Mouse (Mus musculus) midbrain, embryonic 10.5 days (tissue): Measurements from ENCODE around the gene Ptpn18. TPM values are rescaled to one million over a fixed set of nuclear protein-coding genes. Genes with fewer than 3 reads are reported as not detected.

Experiments used
- DNase-seq: peaks from one replicate; pipeline ENCODE4 v3.0.0-alpha.2; 2017; ENCODE audit warnings: low spot score
- H3K27ac ChIP-seq: fragments of 300-500 bp; sonication (generic); replicated peaks from 2 replicates; pipeline ENCODE4 v1.5.1; 2016; ENCODE audit warnings: mild to moderate bottlenecking
- H3K27me3 ChIP-seq: fragments of 300-500 bp; sonication (generic); 2 replicates; pipeline ENCODE4 v1.6.1; 2016; ENCODE audit warnings: low read depth, mild to moderate bottlenecking; ENCODE audit not compliant: poor library complexity, severe bottlenecking
- H3K36me3 ChIP-seq: fragments of 300-500 bp; sonication (generic); 2 replicates; pipeline ENCODE4 v1.6.1; 2016; ENCODE audit warnings: mild to moderate bottlenecking, moderate library complexity
- H3K4me1 ChIP-seq: fragments of 300-500 bp; sonication (generic); 2 replicates; pipeline ENCODE4 v1.6.1; 2016
- H3K4me3 ChIP-seq: fragments of 300-500 bp; sonication (generic); 2 replicates; pipeline ENCODE4 v1.5.1; 2016; ENCODE audit warnings: mild to moderate bottlenecking, moderate library complexity
- H3K9me3 ChIP-seq: fragments of 300-500 bp; sonication (generic); replicated peaks from 2 replicates; pipeline ENCODE4 v1.6.1; 2016; ENCODE audit warnings: mild to moderate bottlenecking
- WGBS: fragments of 180-500 bp; shearing (Covaris S2); methylation state at CpG from one replicate; pipeline ENCODE4 v1.1.7; 2016; 5-methylcytosine and 5-hydroxymethylcytosine counted together
- polyA plus RNA-seq: library from polyadenylated mRNA; unstranded; fragments of >200 nt; fragmentation: Nextera tagmentation; extraction: Ambion mirVana; gene quantifications from 2 replicates; pipeline ENCODE4 v1.2.1, GENCODE M21; 2016

Gene Ptpn18
- polyA plus RNA-seq, 1 experiment from 2014 or later, result 6.1 TPM

DNA sequence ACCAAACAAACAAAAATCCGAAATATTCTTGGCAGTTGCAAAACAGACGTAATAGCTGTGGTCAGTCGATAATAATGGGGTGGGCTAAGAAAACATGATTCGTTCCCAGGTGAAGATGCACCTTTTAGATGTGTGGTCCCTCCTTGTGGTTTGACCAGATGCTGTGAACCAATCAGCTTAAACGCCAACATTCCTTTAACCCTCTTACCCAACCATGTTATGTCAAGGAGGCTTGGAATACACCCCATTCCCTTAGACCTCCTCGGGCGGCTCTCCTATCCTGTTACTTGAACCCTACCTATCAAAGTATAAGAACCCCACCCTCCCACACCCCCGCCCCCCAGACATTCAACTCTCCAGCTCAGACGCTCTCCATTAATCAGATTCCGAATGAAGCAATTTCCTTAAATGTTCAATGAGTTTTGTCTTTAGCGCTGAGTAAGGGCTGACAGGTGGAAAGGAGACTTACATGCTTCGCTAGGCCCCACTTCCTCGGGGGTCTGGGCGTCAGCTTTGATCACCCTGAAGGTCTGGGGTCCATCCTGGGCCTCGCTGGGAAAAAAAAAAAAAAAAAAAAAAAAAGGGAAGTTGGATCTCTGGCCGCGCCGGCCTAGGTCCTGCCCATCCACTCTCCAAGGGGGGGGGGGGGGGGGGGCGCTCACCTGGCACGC lies 21.0 kb upstream of the Ptpn18 start:
- H3K36me3 ChIP-seq, result peaks cover 31% of the 10 kb centered on the region
- 44% methylated on average over 15 of the region's 20 CpGs for WGBS
- no peaks in the 10 kb centered on the region for H3K27me3 ChIP-seq
- H3K27ac ChIP-seq, result peak overlapping the region; percentile 87
- H3K4me1 ChIP-seq, result peaks cover 33% of the 10 kb centered on the region
- no peaks in the 10 kb centered on the region for H3K9me3 ChIP-seq
- no peak for DNase-seq
- H3K4me3 ChIP-seq, result peak overlapping the region; percentile 83

DNA sequence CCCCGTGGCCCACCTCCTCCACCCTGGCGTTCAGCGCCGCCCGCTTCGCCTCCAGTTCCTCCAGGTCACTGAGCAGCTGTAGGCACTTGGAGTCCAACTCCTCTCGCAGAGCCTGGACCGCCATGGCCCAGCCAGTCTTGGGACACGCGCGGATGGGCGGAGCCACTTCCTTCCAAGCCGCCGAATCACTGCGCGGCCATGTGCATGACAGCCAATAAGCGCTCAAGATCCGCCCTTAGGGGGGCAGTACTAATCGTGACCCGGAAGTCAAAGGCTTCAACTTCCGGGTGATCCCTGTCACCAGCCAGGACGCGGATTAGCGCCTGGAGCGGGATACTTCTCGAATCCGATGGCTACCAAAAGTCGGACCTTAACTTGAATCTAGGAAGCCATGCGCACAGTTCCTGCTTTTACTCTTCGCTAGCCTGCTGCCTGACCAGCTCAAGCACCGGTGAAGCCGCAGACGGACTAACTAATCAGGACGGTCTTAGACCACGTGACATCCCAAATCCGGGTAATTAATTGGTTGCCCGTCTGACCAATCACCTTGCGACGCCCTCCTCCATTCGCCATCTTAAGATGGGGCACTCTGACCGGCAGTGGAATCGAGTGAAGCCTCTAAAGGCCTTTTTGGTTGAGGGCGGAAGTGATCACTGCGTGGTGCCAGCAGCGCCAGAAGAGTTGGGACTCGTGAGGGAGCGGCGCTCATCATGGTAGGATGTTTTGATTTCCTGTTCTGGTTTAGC lies 20.2 kb upstream of the Ptpn18 start, which contains the start of the genes Ccdc115 and Imp4:
Ccdc115 (minus strand) TSS at position 458 of the 746 bp plus-strand sequence.
Imp4 (plus strand) TSS at position 637 of the 746 bp plus-strand sequence.
- peak within 1 kb of the TSS; percentile 87 for H3K27ac ChIP-seq
- H3K9me3 ChIP-seq, result no peaks in the 10 kb centered on the region
- peaks cover 40% of the 10 kb centered on the region for H3K36me3 ChIP-seq
- DNase-seq, result peak; percentile 97
- peaks cover 25% of the 10 kb centered on the region for H3K4me1 ChIP-seq
- H3K4me3 ChIP-seq, result peak within 1 kb of the TSS; percentile 83
- under 1% methylated on average over 48 of the region's 48 CpGs for WGBS
- H3K27me3 ChIP-seq, result no peaks in the 10 kb centered on the region

DNA sequence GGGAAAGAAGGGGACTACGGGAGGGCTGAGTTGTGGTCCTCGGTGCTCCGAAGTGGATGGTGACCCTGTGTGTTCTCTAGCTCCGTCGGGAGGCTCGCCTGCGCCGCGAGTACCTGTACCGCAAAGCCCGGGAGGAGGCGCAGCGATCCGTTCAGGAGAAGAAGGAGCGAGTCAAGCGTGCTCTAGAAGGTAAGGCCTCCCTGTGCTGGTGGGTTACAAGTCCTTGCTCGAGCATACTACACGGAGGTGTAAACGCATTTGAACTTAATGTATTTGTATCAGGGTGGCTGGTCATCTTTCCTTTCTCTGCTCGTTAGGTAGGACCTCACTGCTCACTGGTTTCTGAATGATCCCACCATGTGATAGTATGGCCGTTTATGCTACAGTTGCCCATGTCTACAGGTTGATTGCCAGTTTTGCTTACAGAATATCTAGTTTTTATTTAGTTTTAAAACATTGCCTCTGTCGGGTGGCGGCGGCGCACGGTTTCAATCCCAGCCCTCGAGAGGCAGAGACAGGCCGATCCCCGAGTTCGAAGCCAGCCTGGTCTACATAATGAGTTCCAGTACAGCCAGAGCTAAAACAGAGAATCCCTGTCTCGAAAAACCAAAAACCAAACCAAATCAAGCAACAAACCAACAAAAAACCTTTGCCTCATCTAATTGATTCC lies 19.5 kb upstream of the Ptpn18 start:
- no peak for DNase-seq
- Histone ChIP-seq H3K27me3 (no peaks in the 10 kb centered on the region), H3K9me3 (no peaks in the 10 kb centered on the region), H3K4me1 (peaks cover 25% of the 10 kb centered on the region), H3K36me3 (peaks cover 47% of the 10 kb centered on the region), H3K27ac (peak overlapping the region; percentile 87), H3K4me3 (peak overlapping the region; percentile 83)
- WGBS, result 10% methylated on average over 31 of the region's 31 CpGs

DNA sequence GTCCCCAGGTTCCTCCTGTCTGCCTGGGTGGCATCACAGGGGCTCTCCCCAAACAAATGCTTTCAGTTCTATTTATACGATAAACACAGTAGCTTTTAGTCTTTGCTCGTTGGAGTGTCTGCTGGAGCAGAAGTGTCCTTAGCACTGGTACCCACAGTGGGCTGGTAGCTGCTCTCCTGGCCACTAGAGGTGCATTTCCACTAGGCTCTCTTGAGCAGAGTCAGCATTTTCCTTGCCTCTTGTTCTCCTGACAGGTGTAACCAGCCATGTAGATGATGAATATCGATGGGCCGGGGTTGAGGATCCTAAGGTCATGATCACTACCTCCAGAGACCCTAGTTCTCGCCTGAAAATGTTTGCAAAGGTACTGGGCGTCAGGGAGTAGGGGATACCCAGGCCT lies 16.4 kb upstream of the Ptpn18 start:
- WGBS, result 93% methylated on average over 6 of the region's 6 CpGs
- H3K4me3 ChIP-seq, result no peak overlapping the region
- H3K9me3 ChIP-seq, result no peaks in the 10 kb centered on the region
- no peak for DNase-seq
- no peaks in the 10 kb centered on the region for H3K27me3 ChIP-seq
- no peak overlapping the region for H3K27ac ChIP-seq
- peaks cover 65% of the 10 kb centered on the region for H3K36me3 ChIP-seq
- H3K4me1 ChIP-seq, result peaks cover 20% of the 10 kb centered on the region

DNA sequence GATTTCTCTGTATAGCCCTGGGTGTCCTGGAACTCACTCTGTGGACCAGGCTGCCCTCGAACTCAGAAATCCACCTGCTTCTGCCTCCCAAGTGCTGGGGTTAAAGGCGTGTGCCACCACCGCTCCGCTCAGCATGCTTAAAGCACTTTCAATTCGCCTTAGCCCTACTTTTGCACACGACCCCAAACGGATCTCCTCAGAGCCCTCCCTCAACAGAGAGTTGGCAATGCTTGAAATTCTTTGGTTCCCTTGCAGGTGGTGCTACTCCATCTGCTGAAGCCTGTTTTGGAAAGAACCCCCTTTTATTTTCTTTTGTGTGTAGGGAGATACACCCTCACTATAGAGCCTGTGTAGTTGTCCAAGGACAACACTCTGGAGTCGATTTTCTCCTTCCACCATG lies 1.1 kb upstream of the Ptpn18 start:
- Histone ChIP-seq H3K4me1 (peaks cover 15% of the 10 kb centered on the region), H3K27ac (no peak overlapping the region), H3K4me3 (no peak overlapping the region), H3K36me3 (no peaks in the 10 kb centered on the region), H3K9me3 (no peaks in the 10 kb centered on the region), H3K27me3 (peaks cover 69% of the 10 kb centered on the region)
- WGBS, result 27% methylated on average over 8 of the region's 8 CpGs
- DNase-seq, result no peak

DNA sequence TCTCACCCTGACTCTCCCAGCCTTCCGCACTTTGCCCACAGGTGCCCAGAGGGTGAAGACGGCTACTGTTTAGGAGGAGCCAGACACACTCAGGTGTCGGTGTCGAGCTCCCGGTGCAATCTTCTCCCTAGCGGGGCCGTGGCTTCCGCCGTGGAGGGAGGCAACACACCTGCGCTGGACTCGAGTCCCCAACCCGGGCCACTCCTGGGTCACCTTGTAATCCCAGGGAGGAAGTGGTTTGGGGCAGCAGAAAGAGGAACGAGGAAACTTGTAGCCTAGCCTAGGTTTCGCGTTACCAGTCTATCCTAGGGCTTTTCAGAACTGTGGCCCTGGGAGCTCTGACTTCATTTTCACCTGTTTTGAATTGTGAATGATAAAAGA lies 489 bp downstream of the Ptpn18 start:
- H3K36me3 ChIP-seq, result no peaks in the 10 kb centered on the region
- DNase-seq, result no peak
- H3K27ac ChIP-seq, result no peak overlapping the region; the same call in 1 of the 2 replicates
- H3K4me1 ChIP-seq, result peaks cover 15% of the 10 kb centered on the region
- WGBS, result 2% methylated on average over 15 of the region's 15 CpGs
- H3K9me3 ChIP-seq, result no peaks in the 10 kb centered on the region
- H3K4me3 ChIP-seq, result peak overlapping the region; percentile 69
- peaks cover 70% of the 10 kb centered on the region for H3K27me3 ChIP-seq

DNA sequence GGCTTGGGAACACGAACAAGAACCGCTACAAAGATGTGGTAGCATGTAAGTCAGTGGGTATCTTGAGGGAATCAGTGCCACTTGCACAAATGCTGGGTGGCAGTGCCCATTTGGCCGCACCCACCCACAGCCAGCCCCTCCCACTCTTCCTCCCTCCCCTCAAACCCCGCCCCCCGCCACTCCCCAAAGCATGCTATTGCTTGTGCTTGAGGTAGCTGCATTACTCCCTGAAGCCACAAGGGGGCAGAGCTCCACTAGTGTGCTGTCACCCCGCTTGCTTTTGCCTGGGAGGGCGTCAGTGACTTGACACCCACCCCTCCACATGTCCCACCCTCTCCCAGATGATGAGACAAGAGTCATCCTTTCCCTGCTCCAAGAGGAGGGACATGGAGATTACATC lies 3.2 kb downstream of the Ptpn18 start:
- 13% methylated on average over 7 of the region's 7 CpGs for WGBS
- Histone ChIP-seq H3K36me3 (no peaks in the 10 kb centered on the region), H3K4me3 (no peak overlapping the region), H3K27ac (no peak overlapping the region), H3K27me3 (peaks cover 54% of the 10 kb centered on the region), H3K4me1 (peaks cover 19% of the 10 kb centered on the region), H3K9me3 (no peaks in the 10 kb centered on the region)
- peak; percentile 57 for DNase-seq

DNA sequence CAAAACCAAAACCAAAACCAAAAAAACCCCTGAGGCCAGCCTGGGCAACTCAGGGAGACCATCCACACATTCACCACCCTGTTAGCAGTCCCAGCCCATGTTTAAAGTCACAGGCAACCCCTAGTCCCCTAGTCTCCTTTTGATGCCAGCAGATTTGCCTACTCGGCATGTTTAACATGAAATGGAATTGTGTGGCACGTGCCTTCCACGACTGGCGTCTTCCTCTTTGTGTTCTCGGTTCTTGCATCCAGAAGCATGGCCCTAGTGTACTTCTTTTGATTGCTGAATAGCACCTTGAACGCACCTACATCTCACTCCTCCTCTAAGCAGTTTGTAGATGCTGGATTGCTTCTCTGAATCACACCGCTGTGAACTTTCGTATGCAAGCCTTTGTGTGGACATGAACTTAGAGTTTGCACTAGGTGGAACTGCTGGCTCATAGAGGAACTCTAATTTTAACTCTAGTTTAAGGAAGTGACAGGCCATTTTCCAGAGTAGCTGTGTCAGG lies 4.8 kb downstream of the Ptpn18 start:
- DNase-seq, result no peak
- Histone ChIP-seq H3K4me1 (peaks cover 20% of the 10 kb centered on the region), H3K9me3 (no peaks in the 10 kb centered on the region), H3K4me3 (no peak overlapping the region), H3K27ac (no peak overlapping the region), H3K36me3 (no peaks in the 10 kb centered on the region), H3K27me3 (peaks cover 38% of the 10 kb centered on the region)
- 88% methylated on average over 8 of the region's 8 CpGs for WGBS

DNA sequence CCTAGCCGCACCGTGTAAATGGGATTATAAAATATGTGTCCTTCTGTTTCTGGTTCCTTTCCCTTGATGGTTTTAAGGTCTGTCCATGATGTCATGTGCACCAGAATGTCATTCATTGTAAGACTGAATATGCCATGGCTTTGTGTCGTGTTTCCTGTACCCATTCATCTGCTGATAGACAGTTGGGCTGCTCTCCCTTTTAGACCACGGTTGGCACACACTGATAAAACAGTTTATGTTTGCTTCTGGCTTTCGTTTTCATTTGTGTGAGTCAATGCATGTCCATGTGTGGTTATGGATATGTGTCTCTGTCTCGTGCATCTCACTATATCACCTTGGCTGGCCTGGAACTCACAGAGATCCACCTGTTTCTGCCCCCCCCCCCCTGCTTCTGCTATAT lies 5.9 kb downstream of the Ptpn18 start:
- Histone ChIP-seq H3K27me3 (peaks cover 35% of the 10 kb centered on the region), H3K9me3 (no peaks in the 10 kb centered on the region), H3K4me1 (peaks cover 11% of the 10 kb centered on the region), H3K4me3 (no peak overlapping the region), H3K27ac (no peak overlapping the region), H3K36me3 (no peaks in the 10 kb centered on the region)
- WGBS, result 87% methylated on average over 6 of the region's 6 CpGs
- no peak for DNase-seq

DNA sequence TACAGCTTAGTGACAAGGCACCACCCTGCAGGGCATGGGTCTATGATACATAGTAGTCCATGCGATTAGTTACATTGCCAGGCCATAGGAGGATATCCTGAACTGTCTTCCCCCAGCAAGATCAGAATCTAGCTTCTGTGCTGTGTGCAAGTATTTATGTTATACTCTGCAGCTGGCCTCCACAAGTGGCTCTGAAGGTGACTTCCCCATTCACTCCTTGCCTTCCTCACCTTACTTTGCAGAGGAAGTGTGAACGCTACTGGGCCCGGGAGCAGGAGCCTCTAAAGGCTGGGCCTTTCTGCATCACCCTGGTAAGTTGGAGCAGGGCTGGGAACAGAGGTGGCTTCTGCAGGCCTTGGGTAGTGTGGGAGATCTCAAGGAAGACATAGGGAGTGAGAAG lies 8.5 kb downstream of the Ptpn18 start:
- Histone ChIP-seq H3K4me1 (peaks cover 19% of the 10 kb centered on the region), H3K4me3 (no peak overlapping the region), H3K27ac (peak overlapping the region; percentile 52; the same call in 1 of the 2 replicates), H3K27me3 (peaks cover 40% of the 10 kb centered on the region), H3K9me3 (no peaks in the 10 kb centered on the region), H3K36me3 (no peaks in the 10 kb centered on the region)
- 56% methylated on average over 3 of the region's 3 CpGs for WGBS
- DNase-seq, result no peak

DNA sequence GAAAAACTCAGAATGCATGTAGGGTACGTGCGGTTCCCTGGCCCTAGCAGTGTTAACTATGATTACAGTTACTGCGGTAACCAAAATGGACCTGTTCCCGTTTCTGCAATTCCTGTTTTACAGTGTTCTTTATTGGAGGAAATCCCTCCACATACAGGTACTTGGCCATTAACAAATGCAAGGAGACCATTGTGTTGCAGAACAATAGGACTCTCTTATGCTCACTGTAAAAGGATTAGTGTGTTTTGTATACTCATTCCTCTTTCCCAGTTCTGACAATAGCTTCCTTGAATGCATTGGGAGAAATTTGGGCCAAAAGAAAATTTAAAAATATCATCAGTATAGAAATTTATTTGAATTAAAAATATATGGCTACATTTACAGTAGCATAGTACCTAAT lies 8.9 kb downstream of the Ptpn18 start:
- WGBS, result 73% methylated on average over 4 of the region's 4 CpGs
- Histone ChIP-seq H3K36me3 (no peaks in the 10 kb centered on the region), H3K4me1 (peaks cover 23% of the 10 kb centered on the region), H3K27me3 (peaks cover 40% of the 10 kb centered on the region), H3K4me3 (no peak overlapping the region), H3K9me3 (no peaks in the 10 kb centered on the region), H3K27ac (no peak overlapping the region)
- DNase-seq, result no peak

DNA sequence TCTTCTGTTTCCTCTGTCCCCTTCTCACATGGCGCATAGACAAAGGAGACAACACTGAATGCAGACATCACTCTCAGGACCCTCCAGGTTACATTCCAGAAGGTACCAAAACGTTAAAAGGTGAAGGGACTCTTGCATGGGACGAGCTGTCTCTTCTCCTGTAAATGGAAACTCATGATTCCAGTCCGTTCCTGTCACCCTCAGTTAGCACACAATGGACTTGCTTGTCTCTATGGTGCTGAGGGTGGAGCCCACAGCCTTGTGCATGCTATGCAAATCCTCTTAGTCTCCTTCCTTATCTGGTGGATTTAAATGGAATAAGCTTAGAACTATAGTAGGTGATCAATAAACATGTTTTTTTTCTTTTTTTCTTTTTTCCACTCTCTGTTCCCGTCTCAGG lies 10.2 kb downstream of the Ptpn18 start:
- Histone ChIP-seq H3K9me3 (no peaks in the 10 kb centered on the region), H3K4me1 (peaks cover 23% of the 10 kb centered on the region), H3K27ac (no peak overlapping the region), H3K27me3 (peaks cover 48% of the 10 kb centered on the region), H3K36me3 (no peaks in the 10 kb centered on the region), H3K4me3 (no peak overlapping the region)
- 70% methylated on average over 5 of the region's 5 CpGs for WGBS
- no peak for DNase-seq
